Mouse (Mus musculus): ENCODE measurements at regions not wholly inside any gene's neighbourhood (a gene's known extent, or its start where the extent isn't known, plus 50 kb on each side); places are given as distances from the start of the nearest gene placed in this dataset.

DNA sequence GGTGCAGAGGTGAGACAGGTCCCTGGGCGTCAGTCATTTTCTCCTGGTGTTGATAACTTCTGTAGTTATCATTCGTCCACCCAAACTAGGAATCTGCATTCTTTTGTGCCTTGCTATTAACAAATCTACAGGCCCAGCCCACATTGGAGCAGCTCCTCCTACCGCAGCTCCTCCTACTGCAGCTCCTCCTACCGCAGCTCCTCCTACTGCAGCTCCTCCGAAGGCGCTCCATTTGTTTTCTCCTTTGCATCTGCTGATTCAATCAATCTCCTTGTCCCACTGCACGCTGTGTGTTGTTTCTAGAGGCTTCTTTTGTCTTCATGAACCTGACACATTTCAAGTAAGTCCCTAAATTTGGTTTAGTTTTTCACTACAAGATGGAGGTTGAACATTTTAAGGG, 248.2 kb upstream of the Arglu1 start:
- 54% methylated on average over 7 of the region's 7 CpGs for WGBS (ENCODE audit: insufficient replicate concordance)

DNA sequence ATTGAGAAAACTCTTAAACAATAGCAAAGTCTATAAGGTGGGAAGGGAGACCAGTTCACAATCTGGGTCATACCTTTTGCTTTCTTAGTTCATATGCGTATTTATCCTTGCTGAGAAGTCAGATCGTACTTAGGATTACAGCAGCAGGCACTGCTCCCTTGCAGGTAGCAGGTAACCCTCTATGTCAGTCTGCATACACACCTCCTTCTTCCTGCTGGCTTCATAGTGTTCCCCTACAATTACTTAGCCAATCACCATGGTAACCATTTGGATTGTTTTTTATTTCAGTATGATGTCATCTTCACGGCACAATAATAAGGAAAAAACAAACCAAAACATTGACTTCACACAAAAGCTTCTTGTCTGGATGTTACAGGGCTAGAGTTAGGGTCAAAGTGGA, 242.1 kb upstream of the Arglu1 start:
- H3K4me2 ChIP-seq, result no peak overlapping the region
- no peaks in the 10 kb centered on the region for H3K36me3 ChIP-seq
- no peak overlapping the region for H3K27ac ChIP-seq
- H3K4me1 ChIP-seq, result no peaks in the 10 kb centered on the region
- no peak for ATAC-seq
- WGBS (ENCODE audit: insufficient replicate concordance), result 87% methylated on average over 3 of the region's 3 CpGs
- no peaks in the 10 kb centered on the region for H3K9me3 ChIP-seq (replicated peaks)
- no peak overlapping the region for H3K4me3 ChIP-seq
- no peak overlapping the region for H3K9ac ChIP-seq
- no peaks in the 10 kb centered on the region for H3K27me3 ChIP-seq (replicated peaks)

More for the DNA sequence above, 248.2 kb upstream of the Arglu1 start:
- no peaks in the 10 kb centered on the region for H3K27me3 ChIP-seq (replicated peaks)
- no peak overlapping the region for H3K9ac ChIP-seq
- H3K4me2 ChIP-seq, result no peak overlapping the region
- no peaks in the 10 kb centered on the region for H3K36me3 ChIP-seq
- no peaks in the 10 kb centered on the region for H3K9me3 ChIP-seq (replicated peaks)
- no peak overlapping the region for H3K27ac ChIP-seq
- no peaks in the 10 kb centered on the region for H3K4me1 ChIP-seq
- no peak overlapping the region for H3K4me3 ChIP-seq
- no peak for ATAC-seq

- Histone ChIP-seq H3K4me1 (no peaks in the 10 kb centered on the region), H3K4me3 (no peak overlapping the region), H3K27ac (no peak overlapping the region), H3K36me3 (no peaks in the 10 kb centered on the region), H3K9ac (no peak overlapping the region), H3K27me3 (replicated peaks) (no peaks in the 10 kb centered on the region), H3K4me2 (no peak overlapping the region), H3K9me3 (replicated peaks) (no peaks in the 10 kb centered on the region)
- no peak for ATAC-seq
- 66% methylated on average over 6 of the region's 6 CpGs for WGBS (ENCODE audit: insufficient replicate concordance)
Measured at GRCm38 (mm10) chr8:8931746-8932145, 241.4 kb upstream of the Arglu1 start.

DNA sequence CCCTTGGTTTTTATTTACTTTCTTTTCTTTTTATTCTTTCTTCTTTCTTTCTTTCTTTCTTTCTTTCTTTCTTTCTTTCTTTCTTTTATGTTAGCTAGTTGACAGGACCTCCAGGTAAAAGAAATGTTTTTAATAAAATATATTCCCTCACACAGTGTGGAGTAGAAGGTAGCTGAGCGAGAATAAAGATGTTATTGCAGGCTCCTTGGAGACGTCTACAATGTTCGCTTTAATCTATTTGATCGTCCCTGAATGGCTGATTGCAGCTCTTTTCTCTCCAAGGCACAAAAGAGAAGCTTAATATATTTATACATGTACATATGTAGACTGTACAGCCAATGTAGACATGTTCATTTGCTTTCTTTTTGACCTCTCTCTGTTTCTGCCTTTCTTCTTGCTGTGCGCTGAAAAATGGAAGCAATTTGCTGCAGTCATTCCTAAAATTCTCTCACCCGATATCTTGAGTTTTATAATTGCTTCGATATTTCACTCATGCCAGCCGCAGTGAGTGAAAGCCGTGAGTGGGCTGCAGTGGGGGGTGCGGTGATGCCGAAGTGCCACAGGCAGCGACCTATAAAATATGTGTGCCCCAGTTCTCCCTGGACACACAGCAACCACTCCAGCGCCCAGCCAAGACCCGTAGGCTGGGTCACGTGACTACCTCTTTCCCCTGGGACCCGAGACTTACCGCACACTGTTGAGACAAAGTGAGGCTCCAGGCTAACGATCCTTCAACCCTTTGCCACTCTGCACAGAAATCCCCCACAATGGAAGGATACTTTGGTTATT, 237.9 kb upstream of the Arglu1 start:
- Histone ChIP-seq H3K4me1 (no peaks in the 10 kb centered on the region), H3K27me3 (replicated peaks) (no peaks in the 10 kb centered on the region), H3K36me3 (no peaks in the 10 kb centered on the region), H3K27ac (no peak overlapping the region), H3K9ac (no peak overlapping the region), H3K4me2 (no peak overlapping the region), H3K9me3 (replicated peaks) (no peaks in the 10 kb centered on the region), H3K4me3 (no peak overlapping the region)
- no peak for ATAC-seq
- WGBS (ENCODE audit: insufficient replicate concordance), result 77% methylated on average over 18 of the region's 18 CpGs

- Histone ChIP-seq H3K4me2 (no peak overlapping the region), H3K9ac (no peak overlapping the region), H3K27ac (no peak overlapping the region), H3K4me3 (no peak overlapping the region), H3K9me3 (replicated peaks) (no peaks in the 10 kb centered on the region), H3K27me3 (replicated peaks) (no peaks in the 10 kb centered on the region), H3K4me1 (no peaks in the 10 kb centered on the region), H3K36me3 (no peaks in the 10 kb centered on the region)
- ATAC-seq, result no peak
- 46% methylated on average over 2 of the region's 2 CpGs for whole genome bisulfite sequencing (ENCODE audit: insufficient replicate concordance)
Measured at GRCm38 (mm10) chr8:8921446-8921845, 231.1 kb upstream of the Arglu1 start.

GRCm38 (mm10) chr8:8919582-8920503, 229.5 kb upstream of the Arglu1 start:
- H3K27me3 ChIP-seq (replicated peaks), result no peaks in the 10 kb centered on the region
- H3K4me2 ChIP-seq, result no peak overlapping the region
- H3K36me3 ChIP-seq, result no peaks in the 10 kb centered on the region
- no peaks in the 10 kb centered on the region for H3K9me3 ChIP-seq (replicated peaks)
- no peak overlapping the region for H3K9ac ChIP-seq
- H3K4me1 ChIP-seq, result no peaks in the 10 kb centered on the region
- H3K4me3 ChIP-seq, result no peak overlapping the region
- no peak for ATAC-seq
- WGBS (ENCODE audit: insufficient replicate concordance), result 31% methylated on average over 11 of the region's 11 CpGs
- H3K27ac ChIP-seq, result no peak overlapping the region

DNA sequence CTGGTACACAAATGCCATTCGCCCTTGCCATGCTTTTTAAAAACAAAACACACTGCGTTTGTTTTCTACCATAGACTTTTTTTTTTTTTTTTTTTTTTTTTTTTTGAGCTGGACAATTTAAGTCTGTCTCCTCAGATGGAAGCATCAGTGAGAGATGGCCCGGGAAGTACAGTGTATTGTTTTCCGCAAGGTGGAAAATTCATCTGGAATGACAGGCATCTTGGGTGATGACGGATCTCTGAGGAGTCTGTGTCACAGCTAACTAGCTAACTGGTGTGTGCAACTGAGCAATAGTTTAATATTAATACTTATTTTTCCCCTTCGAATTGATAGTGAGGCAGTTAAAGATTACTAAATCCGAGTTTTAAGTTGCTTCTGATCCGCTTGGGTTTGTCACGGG, 228.7 kb upstream of the Arglu1 start:
- no peaks in the 10 kb centered on the region for H3K9me3 ChIP-seq (replicated peaks)
- H3K27me3 ChIP-seq (replicated peaks), result no peaks in the 10 kb centered on the region
- no peak overlapping the region for H3K9ac ChIP-seq
- ATAC-seq, result no peak
- H3K4me1 ChIP-seq, result no peaks in the 10 kb centered on the region
- H3K4me2 ChIP-seq, result no peak overlapping the region
- H3K27ac ChIP-seq, result no peak overlapping the region
- no peaks in the 10 kb centered on the region for H3K36me3 ChIP-seq
- WGBS (ENCODE audit: insufficient replicate concordance), result 71% methylated on average over 9 of the region's 9 CpGs
- no peak overlapping the region for H3K4me3 ChIP-seq

GRCm38 (mm10) chr8:8907478-8908165, 217.3 kb upstream of the Arglu1 start:
- 69% methylated on average over 7 of the region's 7 CpGs for WGBS (ENCODE audit: insufficient replicate concordance)
- H3K4me2 ChIP-seq, result no peak overlapping the region
- ATAC-seq, result no peak
- H3K27ac ChIP-seq, result no peak overlapping the region
- H3K36me3 ChIP-seq, result no peaks in the 10 kb centered on the region
- no peaks in the 10 kb centered on the region for H3K27me3 ChIP-seq (replicated peaks)
- H3K4me1 ChIP-seq, result no peaks in the 10 kb centered on the region
- H3K4me3 ChIP-seq, result no peak overlapping the region
- no peaks in the 10 kb centered on the region for H3K9me3 ChIP-seq (replicated peaks)
- no peak overlapping the region for H3K9ac ChIP-seq

DNA sequence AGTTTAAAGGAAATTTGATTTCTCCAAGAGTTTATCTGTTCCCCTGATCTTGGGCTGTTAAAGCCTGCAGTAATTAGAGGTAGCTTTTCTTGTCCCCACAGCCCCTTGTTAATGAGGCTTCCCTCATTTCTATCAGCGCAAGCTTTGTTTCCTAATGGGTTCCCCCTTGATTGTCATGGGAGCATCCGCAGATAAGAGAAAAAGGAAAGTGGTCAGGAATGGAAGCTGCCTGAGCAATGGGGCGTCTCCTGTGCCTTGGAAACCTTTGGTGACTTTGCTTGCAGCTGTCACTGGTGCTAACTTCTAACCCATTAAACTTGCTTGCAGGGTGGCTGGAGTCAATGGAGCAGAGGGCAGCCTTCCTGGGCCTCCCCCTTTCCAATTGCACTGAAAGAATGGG, 202.7 kb upstream of the Arglu1 start:
- H3K27me3 ChIP-seq (replicated peaks), result no peaks in the 10 kb centered on the region
- H3K9ac ChIP-seq, result no peak overlapping the region
- no peaks in the 10 kb centered on the region for H3K36me3 ChIP-seq
- WGBS (ENCODE audit: insufficient replicate concordance), result 23% methylated on average over 3 of the region's 3 CpGs
- H3K4me2 ChIP-seq, result no peak overlapping the region
- no peak overlapping the region for H3K4me3 ChIP-seq
- H3K4me1 ChIP-seq, result no peaks in the 10 kb centered on the region
- H3K27ac ChIP-seq, result no peak overlapping the region
- ATAC-seq, result no peak
- H3K9me3 ChIP-seq (replicated peaks), result no peaks in the 10 kb centered on the region

DNA sequence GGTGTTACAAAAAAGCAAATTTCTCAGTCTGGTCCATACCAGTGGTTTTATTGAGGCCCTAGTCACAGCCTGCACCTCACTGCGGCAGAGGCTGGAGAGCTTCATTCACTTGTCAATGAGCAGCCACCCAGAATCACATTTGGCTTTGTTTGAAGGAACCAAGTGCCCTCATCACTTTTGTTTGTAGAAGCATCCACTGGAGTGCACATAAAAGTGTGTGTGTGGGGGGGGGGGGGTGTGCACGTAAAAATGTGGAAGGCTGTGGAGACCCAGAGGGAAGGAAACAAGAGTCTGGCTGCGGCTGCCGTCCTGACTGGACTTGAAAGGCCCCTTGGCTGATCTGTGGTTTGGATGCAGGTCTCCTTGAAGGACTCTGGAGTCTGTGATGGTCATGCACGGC, 187.0 kb upstream of the Arglu1 start:
- Histone ChIP-seq H3K27ac (no peak overlapping the region), H3K36me3 (no peaks in the 10 kb centered on the region), H3K4me1 (no peaks in the 10 kb centered on the region), H3K4me3 (no peak overlapping the region), H3K4me2 (no peak overlapping the region), H3K27me3 (replicated peaks) (no peaks in the 10 kb centered on the region), H3K9me3 (replicated peaks) (no peaks in the 10 kb centered on the region), H3K9ac (no peak overlapping the region)
- 56% methylated on average over 5 of the region's 5 CpGs for WGBS (ENCODE audit: insufficient replicate concordance)
- ATAC-seq, result no peak

- Histone ChIP-seq H3K36me3 (no peaks in the 10 kb centered on the region), H3K9me3 (replicated peaks) (no peaks in the 10 kb centered on the region), H3K4me2 (no peak overlapping the region), H3K4me3 (no peak overlapping the region), H3K27ac (no peak overlapping the region), H3K9ac (no peak overlapping the region), H3K27me3 (replicated peaks) (no peaks in the 10 kb centered on the region), H3K4me1 (no peaks in the 10 kb centered on the region)
- WGBS (ENCODE audit: insufficient replicate concordance), result 65% methylated on average over 9 of the region's 9 CpGs
- ATAC-seq, result no peak
Measured at GRCm38 (mm10) chr8:8876879-8877278, 186.6 kb upstream of the Arglu1 start.

GRCm38 (mm10) chr8:8876469-8876868, 186.1 kb upstream of the Arglu1 start:
- H3K4me1 ChIP-seq, result no peaks in the 10 kb centered on the region
- no peaks in the 10 kb centered on the region for H3K27me3 ChIP-seq (replicated peaks)
- H3K27ac ChIP-seq, result no peak overlapping the region
- 57% methylated on average over 6 of the region's 6 CpGs for WGBS (ENCODE audit: insufficient replicate concordance)
- no peak overlapping the region for H3K4me3 ChIP-seq
- no peak overlapping the region for H3K9ac ChIP-seq
- H3K9me3 ChIP-seq (replicated peaks), result no peaks in the 10 kb centered on the region
- no peak overlapping the region for H3K4me2 ChIP-seq
- ATAC-seq, result no peak
- H3K36me3 ChIP-seq, result no peaks in the 10 kb centered on the region

All from liver, embryonic 12.5 days (tissue).